Mouse (Mus musculus) testis, adult 2 months (tissue): Measurements from ENCODE around the gene Spats2l. TPM values are rescaled to one million over a fixed set of nuclear protein-coding genes. Genes with fewer than 3 reads are reported as not detected.

Experiments
- H3K27ac ChIP-seq: fragments of 200-500 bp; 2 replicates; pipeline ENCODE4 v1.5.1; 2012; ENCODE audit warnings: low read depth, low read length; ENCODE audit not compliant: control insufficient read depth, insufficient read depth
- H3K27me3 ChIP-seq: fragments of 200-500 bp; 2 replicates; pipeline ENCODE4 v1.6.1; 2012; ENCODE audit warnings: mild to moderate bottlenecking, low read length, moderate library complexity; ENCODE audit not compliant: control insufficient read depth, insufficient read depth
- H3K36me3 ChIP-seq: fragments of 200-500 bp; 2 replicates; pipeline ENCODE4 v1.6.1; 2012; ENCODE audit warnings: mild to moderate bottlenecking, low read length; ENCODE audit not compliant: control insufficient read depth, insufficient read depth
- H3K4me1 ChIP-seq: fragments of 200-500 bp; 2 replicates; pipeline ENCODE4 v1.6.1; 2012; ENCODE audit warnings: low read length; ENCODE audit not compliant: control insufficient read depth, insufficient read depth
- H3K4me3 ChIP-seq: fragments of 200-500 bp; 2 replicates; pipeline ENCODE4 v1.5.1; 2012; ENCODE audit warnings: low read depth, mild to moderate bottlenecking, low read length, moderate library complexity, mixed read lengths; ENCODE audit not compliant: control insufficient read depth
- CTCF ChIP-seq: fragments of 200-500 bp; IDR thresholded peaks from 2 replicates; pipeline ENCODE4 v1.5.1; 2012; ENCODE audit warnings: low read depth, mild to moderate bottlenecking, inconsistent platforms, low read length, moderate library complexity; ENCODE audit not compliant: control insufficient read depth, insufficient read depth, insufficient replicate concordance
- POLR2A ChIP-seq: fragments of 200-500 bp; IDR thresholded peaks from 2 replicates; pipeline ENCODE4 v1.6.1; 2012; ENCODE audit warnings: low read depth, mild to moderate bottlenecking, inconsistent platforms, low read length, moderate library complexity; ENCODE audit not compliant: control insufficient read depth
- polyA plus RNA-seq: library from polyadenylated mRNA; depleted of rRNA; stranded (reverse); fragments of >200 nt; gene quantifications from 2 replicates; pipeline ENCODE4 v1.2.3, GENCODE M21; 2012; rRNA removed

Spats2l gene
- 0.30 and 0.44 TPM in 2 replicates for polyA plus RNA-seq

DNA sequence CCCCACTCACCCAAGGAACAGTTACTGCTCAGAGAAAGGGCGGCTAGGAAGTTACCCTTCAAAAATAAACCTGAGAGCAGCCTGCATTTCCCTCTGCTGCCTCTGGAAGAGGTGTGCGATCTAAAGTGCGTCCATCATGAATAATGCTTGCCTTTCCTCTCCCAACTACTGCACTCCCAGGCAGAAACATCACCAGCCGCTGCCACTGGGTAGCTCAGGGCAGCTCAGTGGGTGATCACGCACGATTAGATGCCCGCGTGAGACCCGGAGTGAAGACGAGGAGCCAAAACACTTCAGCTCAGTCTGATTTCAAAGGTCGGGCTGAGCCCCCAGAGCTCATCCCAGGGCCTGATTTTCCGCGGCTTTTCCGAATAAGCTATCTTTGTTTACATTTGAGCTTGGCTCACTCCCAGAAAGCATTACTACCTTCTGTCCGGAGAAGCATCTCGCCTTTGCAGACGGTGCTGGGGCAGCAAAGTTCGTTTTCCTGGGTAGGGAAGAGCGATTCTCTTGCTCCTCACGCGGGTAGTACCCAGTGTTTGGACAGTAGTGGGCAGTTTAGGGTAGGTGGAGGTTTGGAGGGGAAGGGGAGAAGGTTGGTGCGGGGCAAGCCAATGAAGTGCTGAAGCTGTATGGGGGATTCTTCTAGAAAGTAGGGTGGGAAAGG is at the start of gene Spats2l:
Gene Spats2l (plus strand): TSS at position 162 of the 667 bp plus-strand sequence.
- TF ChIP-seq POLR2A (no peak), CTCF (no peak)
- Histone ChIP-seq H3K27me3 (no peaks in the 10 kb centered on the region), H3K4me3 (peak within 1 kb of the TSS; percentile 77), H3K36me3 (no peaks in the 10 kb centered on the region), H3K27ac (no peak within 1 kb of the TSS), H3K4me1 (peaks cover 6% of the 10 kb centered on the region; the same call in 1 of the 2 replicates)

DNA sequence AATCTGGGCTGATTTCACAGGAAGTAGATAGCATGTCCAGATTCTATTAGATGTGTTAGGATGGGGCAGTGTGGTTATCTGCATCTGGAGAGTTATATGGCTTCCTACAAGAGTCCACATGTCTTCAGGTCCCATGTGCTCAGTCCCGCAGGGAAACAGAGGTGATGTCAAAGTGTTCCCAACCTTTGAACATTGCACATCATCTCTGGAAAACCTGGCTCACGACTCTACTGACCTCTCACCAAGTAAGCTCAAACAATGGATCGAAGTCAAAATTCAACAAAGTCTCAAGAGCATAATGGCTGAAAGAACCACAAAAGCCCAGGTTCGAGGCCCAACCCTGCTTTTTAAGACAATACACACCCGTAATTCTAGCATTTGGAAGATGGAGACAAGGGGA is 48.7 kb upstream of the Spats2l start:
- H3K4me3 ChIP-seq = no peak overlapping the region
- no peaks in the 10 kb centered on the region for H3K27me3 ChIP-seq
- no peaks in the 10 kb centered on the region for H3K4me1 ChIP-seq
- no peaks in the 10 kb centered on the region for H3K36me3 ChIP-seq
- no peak for TF ChIP-seq POLR2A
- no peak for TF ChIP-seq CTCF
- no peak overlapping the region for H3K27ac ChIP-seq

GRCm38 (mm10) chr1:57735877-57736276 is 38.1 kb upstream of the Spats2l start:
- TF ChIP-seq CTCF = no peak
- TF ChIP-seq POLR2A = no peak
- Histone ChIP-seq H3K4me1 (no peaks in the 10 kb centered on the region), H3K27me3 (no peaks in the 10 kb centered on the region), H3K27ac (no peak overlapping the region), H3K4me3 (no peak overlapping the region), H3K36me3 (no peaks in the 10 kb centered on the region)

DNA sequence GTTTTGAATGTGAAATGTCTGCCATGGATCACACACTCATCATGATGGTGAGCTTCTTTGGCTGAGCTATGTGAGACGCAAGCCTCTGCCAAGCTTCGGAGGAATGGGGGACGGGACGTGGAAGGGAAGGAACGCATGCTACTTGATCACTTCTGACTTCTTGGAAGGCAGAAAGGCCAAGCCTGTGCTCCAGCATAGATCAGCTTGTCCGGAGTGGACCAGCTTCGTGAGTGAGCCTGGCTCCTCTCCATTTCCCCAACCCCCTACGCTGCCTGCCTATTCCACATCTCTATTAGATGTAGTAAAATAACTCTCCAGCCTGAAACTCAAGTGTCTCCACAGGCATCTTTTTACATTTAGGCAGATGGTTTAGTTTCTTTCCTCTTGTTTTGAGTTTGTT is 32.2 kb upstream of the Spats2l start:
- TF ChIP-seq POLR2A (no peak), CTCF (no peak)
- no peak overlapping the region for H3K27ac ChIP-seq
- no peak overlapping the region for H3K4me3 ChIP-seq
- H3K27me3 ChIP-seq = no peaks in the 10 kb centered on the region
- no peaks in the 10 kb centered on the region for H3K4me1 ChIP-seq
- H3K36me3 ChIP-seq = no peaks in the 10 kb centered on the region

- Histone ChIP-seq H3K27me3 (no peaks in the 10 kb centered on the region), H3K4me1 (no peaks in the 10 kb centered on the region), H3K4me3 (no peak overlapping the region), H3K36me3 (no peaks in the 10 kb centered on the region), H3K27ac (no peak overlapping the region)
- TF ChIP-seq CTCF (no peak), POLR2A (no peak)
Observed at GRCm38 (mm10) chr1:57742266-57742665, 31.7 kb upstream of the Spats2l start.

DNA sequence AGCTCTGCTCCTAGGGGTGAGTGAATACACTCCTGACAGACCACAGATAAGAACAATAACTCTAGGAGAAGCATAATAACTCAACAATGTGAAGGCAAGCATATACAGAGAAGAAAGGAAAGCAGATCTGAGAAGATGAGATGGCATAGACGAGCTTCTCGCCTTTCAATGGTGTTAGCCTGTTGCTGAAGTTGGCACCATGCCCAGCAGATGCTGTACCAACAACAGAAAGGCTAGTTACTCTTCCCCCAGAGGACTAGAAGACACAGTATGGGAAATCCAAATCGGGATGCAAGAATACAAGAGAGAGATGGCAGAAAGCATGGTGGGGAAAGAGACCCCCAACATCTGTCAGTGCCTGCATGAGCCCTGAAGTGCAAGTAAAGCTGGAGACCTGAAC is 22.2 kb upstream of the Spats2l start:
- H3K36me3 ChIP-seq = no peaks in the 10 kb centered on the region
- TF ChIP-seq POLR2A = no peak
- TF ChIP-seq CTCF = no peak
- no peak overlapping the region for H3K27ac ChIP-seq
- no peaks in the 10 kb centered on the region for H3K27me3 ChIP-seq
- H3K4me1 ChIP-seq = no peaks in the 10 kb centered on the region
- H3K4me3 ChIP-seq = no peak overlapping the region

- no peaks in the 10 kb centered on the region for H3K4me1 ChIP-seq
- H3K27me3 ChIP-seq = no peaks in the 10 kb centered on the region
- no peak overlapping the region for H3K27ac ChIP-seq
- no peaks in the 10 kb centered on the region for H3K36me3 ChIP-seq
- TF ChIP-seq CTCF (no peak), POLR2A (no peak)
- H3K4me3 ChIP-seq = no peak overlapping the region
Observed at GRCm38 (mm10) chr1:57766396-57766795, 7.6 kb upstream of the Spats2l start.
